Mouse (Mus musculus): ENCODE results near the gene Exosc1. TPM values are rescaled to one million over a fixed set of nuclear protein-coding genes. Genes with fewer than 3 reads are reported as not detected.
"Not testable (repeated sequence)": the region's sequence is repeated elsewhere in the genome, so short reads cannot be mapped to it uniquely, and the experiment has no call there.

Exosc1 gene
- total RNA-seq (2015) (90.1 and 96.9 TPM in 2 replicates), total RNA-seq (2017) (73.3 and 75.7 TPM in 2 replicates)

GRCm38 (mm10) chr19:41933179-41934086 lies at the start of gene Exosc1, which contains the start of gene Zdhhc16:
Exosc1 (minus strand) TSS chr19:41933423.
Zdhhc16 (plus strand) TSS chr19:41933480.
- ATAC-seq (replicated peaks; ENCODE audit: poor library complexity), result peak; percentile 96

DNA sequence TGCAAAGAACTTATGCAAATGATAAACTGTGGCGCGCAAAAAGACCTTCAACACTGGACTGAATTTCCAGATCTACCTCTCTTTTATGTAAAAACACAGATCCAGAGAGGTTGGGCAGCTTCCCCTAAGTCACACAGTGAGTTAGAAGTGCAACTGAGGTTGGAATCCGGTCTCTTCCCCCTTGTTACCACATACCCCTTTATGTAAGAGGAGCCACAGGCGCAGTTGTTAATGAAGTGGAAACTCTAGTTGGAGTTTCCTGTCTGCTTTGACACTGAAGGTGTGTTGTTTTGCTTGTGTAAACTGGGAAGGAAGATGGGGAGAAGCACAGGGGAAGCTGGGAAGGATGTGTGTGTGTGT lies 49.5 kb upstream of the Exosc1 start:
- peak; percentile 19 for ATAC-seq (replicated peaks; ENCODE audit: poor library complexity)

DNA sequence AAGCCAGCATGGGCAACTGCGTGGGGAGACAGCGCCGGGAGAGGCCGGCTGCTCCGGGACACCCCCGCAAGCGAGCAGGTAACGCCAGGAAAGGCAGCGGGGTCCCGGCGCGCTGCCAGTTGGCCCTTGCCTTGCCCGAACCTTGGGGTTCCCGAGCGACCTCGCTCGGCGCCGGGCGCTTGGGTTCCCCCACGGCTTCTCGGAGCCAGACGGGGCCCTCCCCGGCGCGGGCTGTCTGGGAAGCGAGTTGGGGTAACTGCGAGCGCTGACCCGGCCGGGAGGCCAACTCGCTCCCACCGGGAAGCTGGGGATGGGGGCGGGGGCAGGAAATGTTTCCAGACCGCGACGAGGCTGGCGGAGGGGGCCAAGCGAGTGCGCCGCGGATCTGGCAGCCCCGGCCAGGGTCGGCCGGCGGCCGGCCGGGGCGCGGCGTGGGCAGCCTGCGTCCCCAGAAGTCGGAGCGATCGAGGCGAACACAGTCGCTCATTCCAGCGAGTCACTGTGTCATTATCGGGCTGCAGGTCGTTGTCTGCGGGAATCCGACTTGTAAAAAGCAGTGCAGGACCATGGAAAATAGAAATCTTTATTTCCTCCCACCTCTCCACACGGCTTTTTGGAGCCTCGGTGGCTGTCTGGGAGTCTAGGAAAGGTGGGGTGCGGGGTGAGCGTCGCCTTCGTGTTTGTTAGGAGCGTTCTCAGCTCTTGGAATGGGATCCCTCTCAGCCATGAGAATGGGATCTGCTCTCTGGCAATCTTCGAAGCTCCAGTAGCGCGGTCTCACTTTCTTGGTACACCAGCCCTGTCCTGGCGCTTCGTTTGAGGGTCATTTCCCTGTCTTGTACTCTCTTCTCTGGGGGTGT lies 48.9 kb upstream of the Exosc1 start:
- ATAC-seq (replicated peaks; ENCODE audit: poor library complexity), result no peak

DNA sequence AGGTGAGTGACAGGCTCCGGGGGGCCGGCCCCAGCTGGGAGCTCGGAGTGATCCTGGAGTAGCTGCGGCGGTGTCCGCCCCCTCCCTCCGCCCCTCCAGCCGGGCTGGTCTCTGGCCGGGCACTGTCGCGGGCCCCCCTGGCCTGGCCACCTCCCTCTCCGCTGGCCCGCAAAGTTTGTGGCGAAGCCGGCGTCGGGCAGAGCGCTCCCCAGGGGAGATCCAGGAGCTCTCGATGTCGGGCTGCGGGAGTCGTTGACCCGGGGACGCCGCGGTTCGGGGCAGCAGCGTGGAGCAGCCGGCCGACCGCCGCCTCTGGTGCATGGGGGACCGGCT lies 48.3 kb upstream of the Exosc1 start, which contains the start of gene Ubtd1:
Gene Ubtd1, plus strand, starts transcription at position 169 of the 333 bp plus-strand sequence.
- ATAC-seq (replicated peaks; ENCODE audit: poor library complexity), result no peak

GRCm38 (mm10) chr19:41980819-41981594 lies 47.8 kb upstream of the Exosc1 start, which contains the start of gene Mms19:
Mms19 (minus strand) TSS chr19:41981157.
- ATAC-seq (replicated peaks; ENCODE audit: poor library complexity), result peak; percentile 76

- ATAC-seq (replicated peaks; ENCODE audit: poor library complexity), result peak; percentile 18
Measured at GRCm38 (mm10) chr19:41980422-41980818, 47.2 kb upstream of the Exosc1 start.

- no peak for ATAC-seq (replicated peaks; ENCODE audit: poor library complexity)
Measured at GRCm38 (mm10) chr19:41973891-41974794, 40.9 kb upstream of the Exosc1 start.

DNA sequence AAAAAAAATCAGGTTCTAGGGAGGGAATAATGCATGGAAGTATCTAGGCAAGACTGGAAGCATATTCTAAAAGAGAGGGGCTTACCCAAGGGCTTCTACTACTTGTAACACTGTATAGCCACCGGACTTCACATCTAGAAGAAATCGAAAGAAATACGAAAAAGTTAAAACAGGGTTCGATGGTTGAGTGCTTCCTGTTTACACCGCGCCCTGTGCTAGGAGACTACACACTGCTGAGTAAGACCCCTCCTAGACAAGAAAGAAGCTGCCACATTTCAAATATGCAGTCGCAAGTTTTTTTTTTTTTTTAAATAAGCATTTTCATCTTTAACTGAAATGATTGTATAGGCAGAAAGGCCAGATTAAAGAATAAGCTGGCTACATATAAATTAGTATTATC lies 36.4 kb upstream of the Exosc1 start:
- ATAC-seq (replicated peaks; ENCODE audit: poor library complexity), result no peak

DNA sequence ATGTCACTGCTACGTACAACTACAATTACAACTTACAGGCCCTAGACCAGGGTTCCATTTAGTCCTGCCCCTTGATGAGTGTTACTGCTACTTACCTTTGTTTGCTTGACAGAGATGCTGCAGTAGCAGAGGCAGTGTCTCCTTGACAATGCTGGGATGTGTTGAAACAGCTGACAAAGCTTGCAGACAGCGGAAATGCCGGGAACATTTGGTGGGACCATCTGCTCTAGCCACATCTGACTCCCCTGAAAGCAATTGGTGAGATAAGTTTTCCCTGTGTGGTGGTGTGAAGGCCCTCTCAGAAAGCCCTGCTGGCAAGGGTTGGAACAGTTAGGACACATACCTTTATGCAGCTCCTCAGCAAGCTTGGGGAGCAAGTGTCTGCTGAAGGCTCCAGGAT lies 20.4 kb upstream of the Exosc1 start:
- no peak for ATAC-seq (replicated peaks; ENCODE audit: poor library complexity)

DNA sequence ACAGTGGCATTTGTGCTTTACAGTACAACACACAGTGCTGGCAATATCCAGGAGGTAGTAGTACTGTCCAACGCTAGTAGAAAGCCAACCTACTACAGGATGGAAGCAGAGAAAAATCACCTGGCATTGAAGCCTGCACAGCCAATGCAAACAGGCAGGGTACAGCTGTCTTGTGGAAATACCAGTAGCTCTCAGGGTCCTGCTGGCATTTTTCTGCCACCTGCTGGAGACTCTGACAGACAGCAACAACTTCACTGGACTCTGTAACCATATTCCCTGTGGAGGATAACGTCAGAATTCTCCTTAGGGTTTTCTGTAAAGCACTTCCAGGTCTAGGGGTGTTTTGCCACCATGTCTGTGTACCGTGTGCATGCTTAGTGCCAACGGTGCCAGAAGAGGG lies 19.1 kb upstream of the Exosc1 start:
- peak; percentile 63; the same call in 1 of the 2 replicates for ATAC-seq (replicated peaks; ENCODE audit: poor library complexity)

- no peak for ATAC-seq (replicated peaks; ENCODE audit: poor library complexity)
Measured at GRCm38 (mm10) chr19:41943841-41944240, 10.6 kb upstream of the Exosc1 start.

DNA sequence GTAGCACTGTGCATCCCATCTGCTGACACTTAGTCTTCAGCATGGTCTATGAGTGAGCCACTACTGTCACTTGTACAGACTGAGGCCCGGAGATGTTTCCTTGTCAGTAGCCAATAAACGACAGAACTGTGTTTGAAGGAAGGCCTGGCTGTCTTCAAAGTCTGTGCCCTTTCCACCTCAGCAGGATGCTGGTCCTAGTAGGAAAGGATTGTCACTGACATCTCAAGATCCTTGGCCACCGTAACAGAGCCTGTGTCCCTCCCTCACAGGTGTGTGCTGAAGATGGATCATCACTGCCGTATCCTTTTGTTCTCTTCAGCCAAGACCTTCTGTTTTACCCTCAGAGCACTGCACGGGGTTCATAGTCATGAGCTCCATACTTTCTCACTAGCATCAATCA lies 5.3 kb upstream of the Exosc1 start:
- no peak for ATAC-seq (replicated peaks; ENCODE audit: poor library complexity)

- ATAC-seq (replicated peaks; ENCODE audit: poor library complexity), result no peak
Measured at GRCm38 (mm10) chr19:41935921-41936320, 2.7 kb upstream of the Exosc1 start.

DNA sequence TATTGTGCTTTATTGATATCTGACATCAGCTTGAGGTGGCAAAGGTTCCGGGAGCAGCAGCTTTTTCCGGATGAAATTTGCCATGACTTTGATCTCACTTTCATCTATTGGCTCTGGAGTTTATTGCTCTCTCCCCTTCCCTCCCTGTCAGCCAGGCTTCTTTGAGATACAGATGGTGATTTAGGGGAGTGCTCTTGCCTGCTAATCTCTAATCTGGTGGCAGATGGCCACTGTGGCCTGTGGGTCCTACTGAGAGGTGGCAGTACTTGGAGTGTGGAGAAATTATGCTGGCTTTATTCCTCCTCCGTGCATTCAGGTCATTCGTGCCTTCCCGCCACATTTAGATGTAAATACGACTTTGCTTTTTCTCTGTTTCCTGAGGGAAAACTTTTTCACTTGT lies 901 bp upstream of the Exosc1 start:
- no peak for ATAC-seq (replicated peaks; ENCODE audit: poor library complexity)

- peak; percentile 70 for ATAC-seq (replicated peaks; ENCODE audit: poor library complexity)
Measured at GRCm38 (mm10) chr19:41932686-41933085, 537 bp downstream of the Exosc1 start.

DNA sequence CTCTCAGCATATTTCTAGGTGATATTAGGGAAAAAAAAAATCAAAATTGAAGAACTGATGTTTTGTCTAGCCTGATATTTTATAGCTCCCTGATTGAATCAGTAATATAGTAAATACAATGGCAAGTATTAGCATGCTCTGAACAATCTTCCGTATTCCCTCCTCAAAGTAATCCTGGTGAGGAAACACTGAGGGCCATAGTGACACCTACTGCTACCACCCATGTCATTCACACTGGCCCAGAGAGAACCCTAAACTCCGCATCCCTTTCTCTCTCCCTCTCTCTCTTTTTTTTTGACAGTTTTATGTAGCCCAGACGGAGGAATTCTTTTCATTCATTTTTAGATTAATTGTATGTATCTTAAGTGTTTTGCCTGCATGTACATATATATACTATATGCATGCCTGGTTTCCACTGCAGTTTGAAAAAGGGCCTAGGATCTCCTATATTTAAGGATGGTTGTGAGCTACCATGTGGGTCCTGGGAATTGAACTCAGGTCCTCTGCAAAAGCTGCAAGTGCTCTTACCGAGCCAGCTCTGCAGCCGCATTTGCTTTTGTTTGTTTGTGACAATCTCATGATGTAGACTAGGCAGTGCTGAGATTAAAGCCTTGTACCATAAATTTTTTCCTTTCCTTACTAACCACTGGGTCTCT lies 12.7 kb downstream of the Exosc1 start:
- ATAC-seq (replicated peaks; ENCODE audit: poor library complexity), result no peak

DNA sequence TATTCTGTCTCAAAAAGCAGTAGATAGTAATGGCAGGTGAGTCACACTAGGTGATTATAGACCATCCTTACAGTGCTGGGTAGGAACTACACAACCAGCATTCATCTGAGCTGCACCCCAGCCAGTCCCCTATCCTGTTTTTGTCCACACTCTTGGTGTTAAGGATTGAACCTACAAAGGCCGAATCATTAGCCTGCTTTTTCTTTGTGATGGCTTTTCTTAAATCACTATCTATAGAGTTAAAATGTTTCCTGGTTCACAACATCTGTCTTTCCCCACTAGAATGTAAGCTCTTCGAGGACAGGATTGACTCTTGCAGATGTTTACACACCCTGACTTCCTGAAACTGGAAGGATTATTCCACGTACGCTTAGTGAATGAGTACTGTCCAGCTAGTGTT lies 13.8 kb downstream of the Exosc1 start:
- ATAC-seq (replicated peaks; ENCODE audit: poor library complexity), result no peak

DNA sequence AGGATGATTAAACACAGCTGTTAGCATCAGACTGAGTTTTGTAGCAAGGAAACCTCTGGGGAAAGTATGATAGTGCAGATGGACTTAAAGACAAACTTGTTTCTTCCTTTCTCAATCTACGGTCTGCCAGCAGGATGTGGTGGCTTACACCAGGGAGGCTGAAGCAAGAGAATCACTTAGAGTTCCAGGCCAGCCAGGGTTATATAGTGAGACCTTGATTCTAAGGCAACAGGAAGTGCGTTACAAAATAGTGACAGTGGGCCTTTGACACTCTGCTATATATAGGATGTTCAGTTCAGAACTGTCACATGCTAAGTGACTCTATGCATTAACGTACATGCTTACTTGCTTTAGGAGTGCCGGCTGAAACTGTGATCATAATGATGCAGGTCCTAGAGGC lies 16.4 kb downstream of the Exosc1 start:
- ATAC-seq (replicated peaks; ENCODE audit: poor library complexity), result peak; percentile 70

DNA sequence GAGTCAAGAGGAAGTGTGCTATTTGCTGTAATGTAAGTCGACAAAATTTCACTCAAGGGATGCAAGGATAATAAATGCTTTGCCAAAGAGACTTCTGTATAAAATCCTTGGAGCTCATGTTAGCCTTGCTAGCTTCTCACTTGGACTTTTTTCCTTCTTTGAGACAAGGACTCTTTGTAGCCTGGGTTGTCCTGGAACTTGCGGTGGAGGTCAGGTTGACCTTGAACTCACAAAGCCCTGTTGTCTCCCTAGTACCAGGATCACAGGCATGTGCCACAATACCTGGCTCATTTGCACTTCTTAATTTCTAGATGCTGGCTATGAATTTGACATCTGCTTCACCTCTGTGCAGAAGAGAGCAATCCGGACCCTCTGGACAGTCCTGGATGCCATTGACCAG lies 17.9 kb downstream of the Exosc1 start:
- no peak for ATAC-seq (replicated peaks; ENCODE audit: poor library complexity)

DNA sequence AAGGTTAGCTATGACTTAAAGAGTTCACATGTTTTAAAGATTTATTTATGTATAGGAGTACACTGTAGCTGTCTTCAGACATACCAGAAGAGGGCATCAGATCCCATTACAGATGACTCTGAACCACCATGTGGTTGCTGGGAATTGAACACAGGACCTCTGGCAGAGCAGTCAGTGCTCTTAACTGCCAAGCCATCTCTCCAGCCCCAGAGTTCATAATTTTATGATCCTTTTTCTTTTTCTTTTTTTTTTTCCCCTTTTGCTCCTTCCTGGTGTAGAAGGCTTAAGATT lies 18.7 kb downstream of the Exosc1 start:
- not testable (repeated sequence) for ATAC-seq (replicated peaks; ENCODE audit: poor library complexity)
